Mouse (Mus musculus): ENCODE data around the gene Mvd.

DNA sequence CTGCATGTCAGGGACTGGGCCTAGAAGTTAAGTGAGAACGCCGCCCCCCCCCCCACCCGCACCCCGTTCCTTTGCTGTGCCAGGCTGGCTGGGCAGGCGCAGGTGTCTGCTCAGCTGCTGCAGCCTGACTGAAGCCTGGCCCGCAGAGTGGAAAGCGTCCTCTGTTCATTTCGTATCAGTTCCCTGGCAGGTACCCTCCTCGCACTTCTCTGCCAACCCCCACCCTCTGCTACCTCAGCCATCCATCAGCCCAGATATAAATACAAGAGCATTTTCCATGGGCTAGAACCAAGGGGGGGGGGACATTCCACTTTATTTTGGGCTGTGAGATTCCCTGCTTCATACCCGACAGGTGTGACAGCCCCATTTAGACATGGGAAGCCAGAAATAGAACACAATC lies 8.9 kb upstream of the Mvd start:
- TF ChIP-seq CTCF (IDR thresholded peaks at IDR 0.05; ENCODE audit: low read depth) (no peak), EP300 (IDR thresholded peaks at IDR 0.05; ENCODE audit: low read depth) (no peak)
